ENCODE assay signal across 20 mouse cellular contexts in the genomic region with DNA sequence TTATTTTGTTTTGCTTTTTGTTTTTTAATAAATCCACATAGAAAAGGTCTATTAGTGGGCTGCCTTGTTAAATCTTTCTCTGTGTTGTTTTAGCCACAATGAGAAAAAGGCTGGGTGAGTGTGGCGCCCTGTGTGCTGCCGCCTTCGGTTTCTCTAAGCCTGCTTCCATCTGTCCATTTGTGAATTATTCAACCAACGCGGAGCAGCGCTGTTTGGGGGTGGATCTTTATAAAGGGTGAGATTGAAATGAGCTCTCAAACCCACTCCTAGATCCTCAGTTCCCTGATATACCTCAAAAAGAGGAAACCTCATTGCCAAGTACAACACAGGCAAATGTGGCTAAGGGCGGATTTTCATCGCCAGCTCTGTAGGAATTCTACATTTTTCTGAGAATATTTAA.
A peak's percentile ranks its signal among the peaks of the same experiment; 100 is the strongest.
DNase-seq lines count a peak whose midpoint lies in the region; ATAC-seq and TF ChIP-seq lines count a peak whose summit lies in the region.
"Had no signal": no experiment of that assay in that cellular context is flagged by ENCODE, and none has a peak within 500 bp of the region (broad histone marks: within the 10 kb centered on the region; RNA-seq: fewer than 3 reads in every experiment).

No protein-coding gene starts in this region.

- H3K9me3 ChIP-seq in forebrain, postnatal 0 days (ENCODE audit: low read length), result no peaks in the 10 kb centered on the region
- 0 out of 2 replicates have a peak, but pooled peaks cover 3% of the 10 kb centered on the region for H3K9me3 ChIP-seq in kidney, embryonic 16.5 days (ENCODE audit: low read length)
- H3K9me3 ChIP-seq: heart, embryonic 15.5 days; hindbrain, embryonic 12.5 days; limb, embryonic 15.5 days; midbrain, embryonic 12.5 days had no signal

- H3K27me3 ChIP-seq in forebrain, postnatal 0 days (ENCODE audit: insufficient read depth, low read length), result no peaks in the 10 kb centered on the region
- no peaks in the 10 kb centered on the region for H3K27me3 ChIP-seq in kidney, embryonic 16.5 days (ENCODE audit: insufficient read depth, low read length)
- H3K27me3 ChIP-seq: heart, embryonic 15.5 days; hindbrain, embryonic 12.5 days; limb, embryonic 15.5 days; midbrain, embryonic 12.5 days had no signal

- TF ChIP-seq CTCF in forebrain, postnatal 0 days (IDR thresholded peaks at IDR 0.05; ENCODE audit: low read depth), result no peak

- no peaks in the 10 kb centered on the region for H3K36me3 ChIP-seq in forebrain, postnatal 0 days (ENCODE audit: insufficient read depth)
- no peaks in the 10 kb centered on the region for H3K36me3 ChIP-seq in kidney, embryonic 16.5 days (ENCODE audit: insufficient read depth, low read length)
- H3K36me3 ChIP-seq: heart, embryonic 15.5 days; hindbrain, embryonic 12.5 days; limb, embryonic 15.5 days; midbrain, embryonic 12.5 days had no signal

- WGBS in forebrain, postnatal 0 days, result 56% methylated on average over 8 of the region's 8 CpGs
- WGBS in kidney, embryonic 16.5 days, result 90% methylated on average over 8 of the region's 8 CpGs

- DNase-seq in left cerebral cortex, adult 11 months (ENCODE audit: low spot score), result peak; percentile 54
- no peak for DNase-seq in left cerebral cortex, postnatal 4 days
- DNase-seq in forebrain, postnatal 0 days, result peak; percentile 19
- peak; percentile 48 to 80 for DNase-seq in left cerebral cortex, adult 9 months (ENCODE audit: low spot score in 2 of 2)
- peak; percentile 62 for DNase-seq in right cerebral cortex, postnatal 25 days
- no peak for DNase-seq in thymus, postnatal 36 days
- DNase-seq: adrenal gland, adult 8-10 months; cerebellum, postnatal 10 days; heart, adult 18-20 months; kidney, adult 11 months; kidney, postnatal 4 days; liver, postnatal 0 days; lung, postnatal 36 days had no signal

- intact Hi-C loops in left cerebral cortex, postnatal 4 days (cut with DNase I), result no loop called here

- ATAC-seq in forebrain, postnatal 0 days, result 0 out of 2 replicates have a peak, but pooled peaks have one; percentile 26
- no peak for ATAC-seq in kidney, embryonic 16.5 days (ENCODE audit: low FRiP score, low TSS enrichment)
- ATAC-seq in inflammation-experienced regulatory T-cells, adult 6 months, result no peak
- ATAC-seq: liver, postnatal 0 days had no signal

- H3K9ac ChIP-seq in forebrain, postnatal 0 days, result no peak overlapping the region
- no peak overlapping the region for H3K9ac ChIP-seq in kidney, embryonic 16.5 days (replicated peaks; ENCODE audit: low read length)
- H3K9ac ChIP-seq: heart, embryonic 15.5 days; hindbrain, embryonic 12.5 days; limb, embryonic 15.5 days; liver, postnatal 0 days; midbrain, embryonic 12.5 days had no signal

- H3K27ac ChIP-seq in forebrain, postnatal 0 days (ENCODE audit: low read depth, low read length), result peak overlapping the region; percentile 36; the same call in 1 of the 2 replicates
- H3K27ac ChIP-seq in kidney, embryonic 16.5 days (ENCODE audit: low read length), result no peak overlapping the region
- H3K27ac ChIP-seq: heart, embryonic 15.5 days; hindbrain, embryonic 12.5 days; limb, embryonic 15.5 days; midbrain, embryonic 12.5 days had no signal

- H3K4me2 ChIP-seq in forebrain, postnatal 0 days (ENCODE audit: low read depth), result no peak overlapping the region
- no peak overlapping the region for H3K4me2 ChIP-seq in kidney, embryonic 16.5 days (replicated peaks; ENCODE audit: low read depth, low read length)
- H3K4me2 ChIP-seq: heart, embryonic 15.5 days; hindbrain, embryonic 12.5 days; limb, embryonic 15.5 days; midbrain, embryonic 12.5 days had no signal

- 0 out of 2 replicates have a peak, but pooled peaks cover 4% of the 10 kb centered on the region for H3K4me1 ChIP-seq in forebrain, postnatal 0 days (ENCODE audit: insufficient read depth)
- no peaks in the 10 kb centered on the region for H3K4me1 ChIP-seq in kidney, embryonic 16.5 days (ENCODE audit: insufficient read depth, low read length)
- H3K4me1 ChIP-seq: heart, embryonic 15.5 days; hindbrain, embryonic 12.5 days; limb, embryonic 15.5 days had no signal

- no peak overlapping the region for H3K4me3 ChIP-seq in forebrain, postnatal 0 days (ENCODE audit: low read depth, low read length)
- no peak overlapping the region for H3K4me3 ChIP-seq in kidney, embryonic 16.5 days (ENCODE audit: low read length)
- H3K4me3 ChIP-seq: erythroblast, embryonic 14.5 days; heart, embryonic 15.5 days; hindbrain, embryonic 12.5 days; limb, embryonic 15.5 days; midbrain, embryonic 12.5 days had no signal

Comparison
In these comparisons a context has a peak if more than half of its experiments do, and no peak if none do; other contexts are left out.
1. DNase-seq: peak in left cerebral cortex, adult 11 months (single experiment), forebrain, postnatal 0 days (single experiment), left cerebral cortex, adult 9 months (2 of 2) and right cerebral cortex, postnatal 25 days (single experiment); none in left cerebral cortex, postnatal 4 days (single experiment) and thymus, postnatal 36 days (0 of 2).